Mouse (Mus musculus): ENCODE measurements around the gene Kcnq1. TPM values are rescaled to one million over a fixed set of nuclear protein-coding genes. Genes with fewer than 3 reads are reported as not detected.

The Kcnq1 gene
- polyA plus RNA-seq, 1 experiment, result 41.8 TPM

DNA sequence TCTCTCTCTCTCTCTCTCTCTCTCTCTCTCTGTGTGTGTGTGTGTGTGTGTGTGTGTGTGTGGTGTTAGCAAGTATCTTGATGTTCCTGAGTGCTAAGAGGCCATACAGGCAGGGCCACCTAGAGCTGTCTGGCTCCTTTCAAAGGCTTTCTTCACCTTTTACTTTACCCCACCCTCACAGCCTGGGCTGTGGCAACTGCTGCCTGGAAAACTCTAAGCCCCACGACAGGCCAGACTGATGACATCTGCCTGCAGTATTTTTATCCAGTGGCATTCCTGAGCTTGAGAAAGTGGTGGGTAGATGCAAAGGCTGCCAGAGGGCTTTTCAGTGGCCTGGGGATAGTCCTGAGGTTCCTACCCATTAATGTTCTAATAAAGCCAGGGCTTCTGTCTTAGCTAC is 6.2 kb downstream of the Kcnq1 start:
- 13% methylated on average over 1 of the region's 1 CpGs for WGBS
- no peaks in the 10 kb centered on the region for H3K36me3 ChIP-seq (ENCODE audit: control insufficient read depth, insufficient read depth, low read length)
- TF ChIP-seq POLR2A (IDR thresholded peaks at IDR 0.05; ENCODE audit: low read depth, low read length), result no peak
- no peak for TF ChIP-seq CTCF (IDR thresholded peaks at IDR 0.05; ENCODE audit: extremely low read depth, insufficient read length, insufficient replicate concordance, low read depth, low read length)
- H3K27me3 ChIP-seq (ENCODE audit: control insufficient read depth, insufficient read depth, low read length), result no peaks in the 10 kb centered on the region
- peaks cover 5% of the 10 kb centered on the region; the same call in 1 of the 2 replicates for H3K4me1 ChIP-seq (ENCODE audit: control insufficient read depth, insufficient read depth, insufficient read length, low read length)
- no peak overlapping the region for H3K4me3 ChIP-seq (ENCODE audit: low read depth, low read length)
- no peak overlapping the region for H3K27ac ChIP-seq (ENCODE audit: insufficient read depth, low read depth, low read length)

GRCm38 (mm10) chr7:143114773-143115172 is 8.6 kb downstream of the Kcnq1 start:
- Histone ChIP-seq H3K27ac (ENCODE audit: insufficient read depth, low read depth, low read length) (no peak overlapping the region), H3K27me3 (ENCODE audit: control insufficient read depth, insufficient read depth, low read length) (no peaks in the 10 kb centered on the region), H3K4me1 (ENCODE audit: control insufficient read depth, insufficient read depth, insufficient read length, low read length) (peaks cover 8% of the 10 kb centered on the region; the same call in 1 of the 2 replicates), H3K4me3 (ENCODE audit: low read depth, low read length) (no peak overlapping the region), H3K36me3 (ENCODE audit: control insufficient read depth, insufficient read depth, low read length) (no peaks in the 10 kb centered on the region)
- no peak for TF ChIP-seq POLR2A (IDR thresholded peaks at IDR 0.05; ENCODE audit: low read depth, low read length)

- TF ChIP-seq POLR2A (IDR thresholded peaks at IDR 0.05; ENCODE audit: low read depth, low read length) (no peak), CTCF (IDR thresholded peaks at IDR 0.05; ENCODE audit: extremely low read depth, insufficient read length, insufficient replicate concordance, low read depth, low read length) (no peak)
- Histone ChIP-seq H3K27ac (ENCODE audit: insufficient read depth, low read depth, low read length) (no peak overlapping the region), H3K4me3 (ENCODE audit: low read depth, low read length) (no peak overlapping the region), H3K4me1 (ENCODE audit: control insufficient read depth, insufficient read depth, insufficient read length, low read length) (peaks cover 21% of the 10 kb centered on the region; the same call in 1 of the 2 replicates), H3K27me3 (ENCODE audit: control insufficient read depth, insufficient read depth, low read length) (no peaks in the 10 kb centered on the region), H3K36me3 (ENCODE audit: control insufficient read depth, insufficient read depth, low read length) (no peaks in the 10 kb centered on the region)
- WGBS, result 36% methylated on average over 5 of the region's 5 CpGs
Observed at GRCm38 (mm10) chr7:143116521-143116920, 10.4 kb downstream of the Kcnq1 start.

GRCm38 (mm10) chr7:143119407-143119806 is 13.2 kb downstream of the Kcnq1 start:
- TF ChIP-seq POLR2A (IDR thresholded peaks at IDR 0.05; ENCODE audit: low read depth, low read length) (no peak), CTCF (IDR thresholded peaks at IDR 0.05; ENCODE audit: extremely low read depth, insufficient read length, insufficient replicate concordance, low read depth, low read length) (no peak)
- Histone ChIP-seq H3K27me3 (ENCODE audit: control insufficient read depth, insufficient read depth, low read length) (no peaks in the 10 kb centered on the region), H3K36me3 (ENCODE audit: control insufficient read depth, insufficient read depth, low read length) (no peaks in the 10 kb centered on the region), H3K4me3 (ENCODE audit: low read depth, low read length) (no peak overlapping the region), H3K27ac (ENCODE audit: insufficient read depth, low read depth, low read length) (peak overlapping the region; percentile 86), H3K4me1 (ENCODE audit: control insufficient read depth, insufficient read depth, insufficient read length, low read length) (peaks cover 40% of the 10 kb centered on the region)
- 20% methylated on average over 1 of the region's 1 CpGs for WGBS

DNA sequence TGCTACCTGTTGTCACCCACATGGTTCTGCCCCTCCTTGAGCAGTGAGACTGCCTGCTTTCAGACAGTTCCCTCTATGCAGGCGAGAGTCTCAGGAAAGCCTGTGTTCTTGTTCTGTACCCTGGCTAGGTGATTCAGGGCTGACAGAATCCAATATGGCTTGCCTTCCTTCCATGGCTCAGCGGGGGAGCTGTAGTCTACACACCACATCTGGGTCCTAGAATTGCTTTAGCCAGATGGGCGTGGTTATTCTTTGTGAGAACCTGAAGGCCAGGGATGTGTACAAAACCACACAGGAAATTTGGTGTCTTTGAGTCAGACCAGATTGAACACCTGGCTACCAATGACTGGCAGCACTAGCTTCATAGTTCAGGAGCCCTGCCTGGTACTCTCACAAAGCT is 13.7 kb downstream of the Kcnq1 start:
- 16% methylated on average over 3 of the region's 3 CpGs for WGBS
- TF ChIP-seq POLR2A (IDR thresholded peaks at IDR 0.05; ENCODE audit: low read depth, low read length), result no peak
- no peak for TF ChIP-seq CTCF (IDR thresholded peaks at IDR 0.05; ENCODE audit: extremely low read depth, insufficient read length, insufficient replicate concordance, low read depth, low read length)
- no peaks in the 10 kb centered on the region for H3K27me3 ChIP-seq (ENCODE audit: control insufficient read depth, insufficient read depth, low read length)
- H3K27ac ChIP-seq (ENCODE audit: insufficient read depth, low read depth, low read length), result peak overlapping the region; percentile 86
- H3K4me3 ChIP-seq (ENCODE audit: low read depth, low read length), result no peak overlapping the region
- peaks cover 40% of the 10 kb centered on the region for H3K4me1 ChIP-seq (ENCODE audit: control insufficient read depth, insufficient read depth, insufficient read length, low read length)
- H3K36me3 ChIP-seq (ENCODE audit: control insufficient read depth, insufficient read depth, low read length), result no peaks in the 10 kb centered on the region

DNA sequence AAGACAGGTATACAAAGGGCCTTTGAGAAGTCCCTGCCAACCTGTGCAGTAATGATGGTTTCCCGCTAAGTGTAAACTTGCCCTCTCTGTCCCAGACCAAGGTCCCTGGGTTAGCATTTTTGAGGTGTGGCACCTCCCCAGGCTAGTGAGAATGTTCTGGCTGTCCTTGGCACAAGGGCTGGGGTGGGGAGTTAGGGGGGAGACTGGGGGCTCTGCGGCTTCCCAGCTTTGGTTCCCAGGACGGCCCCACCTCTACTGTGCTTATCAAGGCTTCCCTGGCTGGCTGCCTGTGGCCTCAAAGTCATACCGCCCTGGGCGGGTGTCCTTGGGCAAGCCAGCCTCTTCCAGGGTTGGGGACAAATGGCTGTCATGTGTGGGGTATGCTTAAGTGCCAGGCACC is 16.0 kb downstream of the Kcnq1 start:
- 0 out of 2 replicates have a peak, but pooled peaks cover 2% of the 10 kb centered on the region for H3K36me3 ChIP-seq (ENCODE audit: control insufficient read depth, insufficient read depth, low read length)
- H3K27ac ChIP-seq (ENCODE audit: insufficient read depth, low read depth, low read length), result peak overlapping the region; percentile 86
- peaks cover 40% of the 10 kb centered on the region for H3K4me1 ChIP-seq (ENCODE audit: control insufficient read depth, insufficient read depth, insufficient read length, low read length)
- TF ChIP-seq CTCF (IDR thresholded peaks at IDR 0.05; ENCODE audit: extremely low read depth, insufficient read length, insufficient replicate concordance, low read depth, low read length) (no peak), POLR2A (IDR thresholded peaks at IDR 0.05; ENCODE audit: low read depth, low read length) (peak; percentile 24; the same call in 1 of the 2 replicates)
- no peaks in the 10 kb centered on the region for H3K27me3 ChIP-seq (ENCODE audit: control insufficient read depth, insufficient read depth, low read length)
- WGBS, result 22% methylated on average over 5 of the region's 5 CpGs
- H3K4me3 ChIP-seq (ENCODE audit: low read depth, low read length), result no peak overlapping the region

DNA sequence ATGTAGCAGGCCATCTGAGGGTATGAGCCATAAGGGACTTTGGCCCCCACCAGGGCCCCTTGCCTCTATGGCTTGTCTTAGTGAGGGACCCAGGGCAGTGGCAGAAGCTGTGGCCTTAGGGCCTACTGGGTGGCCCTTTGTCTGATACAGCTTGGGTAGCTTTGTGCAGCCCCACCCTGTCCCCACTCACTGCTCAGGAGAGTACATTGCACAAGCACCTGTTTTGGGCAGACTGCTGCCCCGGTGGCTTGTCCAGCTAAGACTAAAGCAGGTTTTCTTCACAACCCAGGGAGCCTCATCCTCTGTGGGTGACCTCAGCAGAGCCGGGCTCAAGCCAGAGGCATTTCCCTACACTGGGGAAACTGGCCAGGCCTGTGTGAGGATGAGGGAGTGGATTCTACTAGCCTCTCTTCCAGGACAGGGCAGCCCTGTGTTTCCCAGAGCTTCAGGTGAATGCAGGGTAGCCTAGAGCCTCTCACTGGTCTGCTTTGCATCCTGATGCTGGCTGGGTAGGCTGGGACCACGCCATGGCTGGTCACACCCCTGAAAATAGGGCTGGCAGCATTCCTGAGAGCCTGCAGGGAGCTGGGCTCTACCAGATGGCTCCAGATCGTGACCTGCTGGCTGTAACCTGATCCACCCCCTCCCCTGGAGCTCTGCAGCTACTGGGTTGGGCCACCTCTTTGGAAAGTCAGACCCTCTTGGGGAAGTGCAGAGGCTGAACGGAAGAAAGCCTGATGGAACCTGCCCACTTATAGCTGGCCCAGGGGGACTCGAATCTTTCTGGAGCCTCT is 17.9 kb downstream of the Kcnq1 start:
- H3K4me1 ChIP-seq (ENCODE audit: control insufficient read depth, insufficient read depth, insufficient read length, low read length), result peaks cover 40% of the 10 kb centered on the region
- TF ChIP-seq CTCF (IDR thresholded peaks at IDR 0.05; ENCODE audit: extremely low read depth, insufficient read length, insufficient replicate concordance, low read depth, low read length) (no peak), POLR2A (IDR thresholded peaks at IDR 0.05; ENCODE audit: low read depth, low read length) (no peak)
- no peaks in the 10 kb centered on the region for H3K27me3 ChIP-seq (ENCODE audit: control insufficient read depth, insufficient read depth, low read length)
- WGBS, result 15% methylated on average over 6 of the region's 6 CpGs
- peaks cover 3% of the 10 kb centered on the region; the same call in 1 of the 2 replicates for H3K36me3 ChIP-seq (ENCODE audit: control insufficient read depth, insufficient read depth, low read length)
- no peak overlapping the region for H3K27ac ChIP-seq (ENCODE audit: insufficient read depth, low read depth, low read length)
- H3K4me3 ChIP-seq (ENCODE audit: low read depth, low read length), result no peak overlapping the region
